Mouse (Mus musculus): ENCODE results near the gene Myh6. TPM values are rescaled to one million over a fixed set of nuclear protein-coding genes. Genes with fewer than 3 reads are reported as not detected.
"Not testable (repeated sequence)": the region's sequence is repeated elsewhere in the genome, so short reads cannot be mapped to it uniquely, and the experiment has no call there.

Myh6 gene
- polyA plus RNA-seq, 1 experiment = not detected

GRCm38 (mm10) chr14:54996793-54997192 is 30.1 kb upstream of the Myh6 start:
- Histone ChIP-seq H3K9me3 (ENCODE audit: control insufficient read depth, low read length) (peaks cover 3% of the 10 kb centered on the region; the same call in 1 of the 2 replicates), H3K27me3 (ENCODE audit: control insufficient read depth) (no peaks in the 10 kb centered on the region), H3K4me3 (replicated peaks) (no peak overlapping the region), H3K36me3 (ENCODE audit: control insufficient read depth) (no peaks in the 10 kb centered on the region), H3K4me1 (ENCODE audit: control insufficient read depth) (no peaks in the 10 kb centered on the region)
- TF ChIP-seq TAL1 (IDR thresholded peaks at IDR 0.05; ENCODE audit: low read length) (no peak), GATA1 (IDR thresholded peaks at IDR 0.05; ENCODE audit: low read length) (no peak)

GRCm38 (mm10) chr14:54995457-54996138 is 28.9 kb upstream of the Myh6 start:
- TF ChIP-seq GATA1 (IDR thresholded peaks at IDR 0.05; ENCODE audit: low read length) (no peak), TAL1 (IDR thresholded peaks at IDR 0.05; ENCODE audit: low read length) (no peak)
- Histone ChIP-seq H3K27me3 (ENCODE audit: control insufficient read depth) (no peaks in the 10 kb centered on the region), H3K4me1 (ENCODE audit: control insufficient read depth) (no peaks in the 10 kb centered on the region)

DNA sequence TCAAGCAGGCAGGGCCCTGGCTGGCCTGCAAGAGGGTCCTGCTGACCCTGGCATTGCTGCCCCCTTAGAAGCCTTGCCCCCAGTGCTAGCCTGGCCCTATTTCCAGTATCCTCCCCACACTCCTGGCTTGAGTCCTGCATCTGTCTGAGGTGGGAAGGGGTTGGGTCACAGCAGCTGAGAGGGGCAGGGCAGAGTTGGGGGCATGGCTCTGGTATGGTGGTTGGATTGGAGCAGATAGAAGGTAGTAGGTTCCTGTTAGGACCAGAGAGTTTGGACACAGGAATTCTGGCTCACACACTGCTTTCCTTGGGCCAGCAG is 28.1 kb upstream of the Myh6 start:
- H3K4me1 ChIP-seq (ENCODE audit: control insufficient read depth) = no peaks in the 10 kb centered on the region
- no peaks in the 10 kb centered on the region for H3K9me3 ChIP-seq (ENCODE audit: control insufficient read depth, low read length)
- no peak for TF ChIP-seq TAL1 (IDR thresholded peaks at IDR 0.05; ENCODE audit: low read length)
- TF ChIP-seq GATA1 (IDR thresholded peaks at IDR 0.05; ENCODE audit: low read length) = no peak
- H3K36me3 ChIP-seq (ENCODE audit: control insufficient read depth) = no peaks in the 10 kb centered on the region
- H3K27me3 ChIP-seq (ENCODE audit: control insufficient read depth) = no peaks in the 10 kb centered on the region
- no peak overlapping the region for H3K4me3 ChIP-seq (replicated peaks)

More at GRCm38 (mm10) chr14:54995457-54996138, 28.9 kb upstream of the Myh6 start:
- Histone ChIP-seq H3K36me3 (ENCODE audit: control insufficient read depth) (no peaks in the 10 kb centered on the region), H3K4me3 (replicated peaks) (no peak overlapping the region), H3K9me3 (ENCODE audit: control insufficient read depth, low read length) (no peaks in the 10 kb centered on the region)

GRCm38 (mm10) chr14:54994136-54994868 is 27.6 kb upstream of the Myh6 start, which contains the start of gene Myh7:
TSS of gene Myh7 (minus strand) at chr14:54994626.
- H3K4me1 ChIP-seq (ENCODE audit: control insufficient read depth) = no peaks in the 10 kb centered on the region
- H3K4me3 ChIP-seq (replicated peaks) = no peak within 1 kb of the TSS
- TF ChIP-seq GATA1 (IDR thresholded peaks at IDR 0.05; ENCODE audit: low read length) (no peak), TAL1 (IDR thresholded peaks at IDR 0.05; ENCODE audit: low read length) (no peak)
- H3K27me3 ChIP-seq (ENCODE audit: control insufficient read depth) = no peaks in the 10 kb centered on the region
- no peaks in the 10 kb centered on the region for H3K36me3 ChIP-seq (ENCODE audit: control insufficient read depth)
- H3K9me3 ChIP-seq (ENCODE audit: control insufficient read depth, low read length) = no peaks in the 10 kb centered on the region

GRCm38 (mm10) chr14:54993636-54994035 is 26.9 kb upstream of the Myh6 start:
- no peaks in the 10 kb centered on the region for H3K9me3 ChIP-seq (ENCODE audit: control insufficient read depth, low read length)
- no peak for TF ChIP-seq GATA1 (IDR thresholded peaks at IDR 0.05; ENCODE audit: low read length)
- no peak for TF ChIP-seq TAL1 (IDR thresholded peaks at IDR 0.05; ENCODE audit: low read length)
- H3K4me1 ChIP-seq (ENCODE audit: control insufficient read depth) = no peaks in the 10 kb centered on the region
- H3K27me3 ChIP-seq (ENCODE audit: control insufficient read depth) = no peaks in the 10 kb centered on the region
- no peaks in the 10 kb centered on the region for H3K36me3 ChIP-seq (ENCODE audit: control insufficient read depth)
- H3K4me3 ChIP-seq (replicated peaks) = no peak overlapping the region

DNA sequence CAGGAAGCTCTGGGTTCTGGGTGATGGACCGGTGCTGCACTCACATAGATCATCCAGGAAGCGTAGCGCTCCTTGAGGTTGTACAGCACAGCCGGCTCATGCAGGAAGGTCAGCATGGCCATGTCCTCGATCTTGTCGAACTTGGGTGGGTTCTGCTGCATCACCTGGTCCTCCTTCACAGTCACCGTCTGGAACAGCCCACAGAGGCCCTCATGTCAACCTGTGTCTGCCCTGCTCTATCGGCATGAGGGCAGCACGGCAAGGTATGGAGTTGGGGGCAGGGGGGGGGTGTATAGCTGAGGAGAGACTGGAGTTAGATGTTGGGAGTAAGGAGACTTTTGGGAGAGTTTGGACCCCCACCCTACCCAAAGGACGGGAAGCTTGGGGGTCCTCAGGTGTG is 25.5 kb upstream of the Myh6 start:
- Histone ChIP-seq H3K36me3 (ENCODE audit: control insufficient read depth) (no peaks in the 10 kb centered on the region), H3K27me3 (ENCODE audit: control insufficient read depth) (no peaks in the 10 kb centered on the region), H3K4me1 (ENCODE audit: control insufficient read depth) (no peaks in the 10 kb centered on the region), H3K9me3 (ENCODE audit: control insufficient read depth, low read length) (no peaks in the 10 kb centered on the region), H3K4me3 (replicated peaks) (no peak overlapping the region)
- TF ChIP-seq TAL1 (IDR thresholded peaks at IDR 0.05; ENCODE audit: low read length) = no peak
- no peak for TF ChIP-seq GATA1 (IDR thresholded peaks at IDR 0.05; ENCODE audit: low read length)

- Histone ChIP-seq H3K4me1 (ENCODE audit: control insufficient read depth) (no peaks in the 10 kb centered on the region), H3K36me3 (ENCODE audit: control insufficient read depth) (no peaks in the 10 kb centered on the region), H3K4me3 (replicated peaks) (no peak overlapping the region), H3K27me3 (ENCODE audit: control insufficient read depth) (no peaks in the 10 kb centered on the region), H3K9me3 (ENCODE audit: control insufficient read depth, low read length) (no peaks in the 10 kb centered on the region)
- no peak for TF ChIP-seq GATA1 (IDR thresholded peaks at IDR 0.05; ENCODE audit: low read length)
- no peak for TF ChIP-seq TAL1 (IDR thresholded peaks at IDR 0.05; ENCODE audit: low read length)
These were observed 23.2 kb upstream of the Myh6 start for GRCm38 (mm10) chr14:54989886-54990441.

DNA sequence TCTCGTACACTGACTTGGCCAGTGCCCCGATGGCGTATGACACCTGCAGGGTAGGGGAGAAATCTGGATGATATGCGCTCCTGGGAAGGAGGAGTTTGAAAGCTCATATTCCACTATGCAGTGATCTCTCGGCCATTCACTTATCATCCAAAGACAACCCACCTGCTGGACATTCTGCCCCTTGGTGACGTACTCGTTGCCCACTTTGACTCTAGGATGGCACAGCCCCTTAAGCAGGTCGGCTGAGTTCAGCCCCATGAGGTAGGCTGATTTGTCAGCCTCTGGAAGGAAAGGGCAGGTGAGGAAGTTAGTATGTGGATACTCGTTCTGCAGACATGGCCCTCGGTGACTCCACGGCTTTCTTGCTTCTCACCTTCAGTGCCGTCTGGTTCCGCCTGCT is 22.2 kb upstream of the Myh6 start:
- H3K27me3 ChIP-seq (ENCODE audit: control insufficient read depth) = no peaks in the 10 kb centered on the region
- no peaks in the 10 kb centered on the region for H3K4me1 ChIP-seq (ENCODE audit: control insufficient read depth)
- H3K9me3 ChIP-seq (ENCODE audit: control insufficient read depth, low read length) = no peaks in the 10 kb centered on the region
- no peak overlapping the region for H3K4me3 ChIP-seq (replicated peaks)
- TF ChIP-seq GATA1 (IDR thresholded peaks at IDR 0.05; ENCODE audit: low read length) (no peak), TAL1 (IDR thresholded peaks at IDR 0.05; ENCODE audit: low read length) (no peak)
- H3K36me3 ChIP-seq (ENCODE audit: control insufficient read depth) = no peaks in the 10 kb centered on the region

DNA sequence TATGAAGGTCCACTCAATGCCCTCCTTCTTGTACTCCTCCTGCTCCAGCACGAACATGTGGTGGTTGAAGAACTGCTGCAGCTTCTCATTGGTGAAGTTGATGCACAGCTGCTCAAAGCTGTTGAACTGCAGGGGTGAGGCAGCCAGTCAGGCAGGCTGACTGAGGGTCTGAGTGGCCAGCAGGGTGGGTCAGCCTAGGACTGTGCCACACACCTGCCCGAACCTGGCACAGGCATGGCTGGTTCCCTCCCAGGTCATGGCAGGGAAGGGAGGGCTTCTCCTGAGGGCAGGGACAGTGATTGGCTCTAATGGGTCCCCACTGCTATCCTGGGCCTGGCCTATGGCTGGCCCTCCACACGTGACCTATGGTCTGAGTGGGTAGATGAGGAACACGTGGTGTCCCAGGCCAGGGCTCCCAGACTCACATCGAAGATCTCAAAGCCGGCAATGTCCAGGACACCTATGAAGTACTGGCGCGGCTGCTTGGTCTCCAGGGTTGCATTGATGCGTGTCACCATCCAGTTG is 21.7 kb upstream of the Myh6 start:
- H3K27me3 ChIP-seq (ENCODE audit: control insufficient read depth); H3K4me1 ChIP-seq (ENCODE audit: control insufficient read depth); H3K9me3 ChIP-seq (ENCODE audit: control insufficient read depth, low read length); H3K36me3 ChIP-seq (ENCODE audit: control insufficient read depth); H3K4me3 ChIP-seq (replicated peaks): not testable (repeated sequence)
